Mouse (Mus musculus) monocyte, adult 2 months (primary cell): ENCODE measurements at regions not wholly inside any gene's neighbourhood (a gene's known extent, or its start where the extent isn't known, plus 50 kb on each side); places are given as distances from the start of the nearest gene placed in this dataset.

ENCODE experiments used
- DNase-seq, 2 experiments: peaks; one replicate each; pipeline ENCODE4 v3.0.0; 2022; ENCODE audit warnings: low spot score in 2 of 2, low read depth in 1 of 2

DNA sequence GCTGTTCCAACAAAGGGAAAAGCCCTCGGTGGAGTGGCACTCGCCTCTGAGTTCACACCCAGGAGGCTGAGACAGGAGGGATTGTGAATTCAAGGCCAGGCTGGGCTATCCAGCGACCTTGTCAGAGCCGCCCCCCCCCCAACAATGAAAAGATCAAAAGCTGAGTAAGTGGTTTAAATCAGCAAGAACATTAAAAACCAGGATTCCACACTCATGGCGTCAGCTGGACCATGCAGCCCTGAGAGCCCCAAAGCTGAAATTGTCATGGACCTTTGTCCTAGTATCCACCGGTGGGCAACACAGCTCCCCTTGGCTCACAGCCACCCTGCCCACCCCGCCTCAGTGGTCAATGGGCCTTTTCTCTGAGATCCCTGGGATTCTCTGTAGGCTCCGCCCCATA, 283.6 kb upstream of the Tbx3 start:
- no peak for DNase-seq

DNA sequence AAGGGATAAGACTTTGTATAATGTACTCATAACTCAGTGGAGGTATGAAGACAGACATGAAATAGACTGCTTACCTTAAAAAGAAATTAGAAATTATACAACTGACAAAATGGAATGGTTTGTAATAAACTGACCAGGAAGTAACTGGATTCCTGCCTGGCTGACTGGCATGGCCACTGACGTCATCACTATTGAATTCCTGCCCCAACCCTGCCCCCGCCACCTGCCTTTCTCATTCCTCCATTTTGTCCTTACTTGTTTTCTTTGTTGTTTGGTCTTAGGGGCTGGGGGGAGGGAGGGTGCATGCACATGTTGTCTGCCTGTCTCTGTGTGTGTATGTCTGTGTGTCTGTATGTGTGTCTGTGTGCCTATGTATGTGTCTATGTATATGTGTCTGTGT, 283.2 kb upstream of the Tbx3 start:
- DNase-seq = no peak

DNA sequence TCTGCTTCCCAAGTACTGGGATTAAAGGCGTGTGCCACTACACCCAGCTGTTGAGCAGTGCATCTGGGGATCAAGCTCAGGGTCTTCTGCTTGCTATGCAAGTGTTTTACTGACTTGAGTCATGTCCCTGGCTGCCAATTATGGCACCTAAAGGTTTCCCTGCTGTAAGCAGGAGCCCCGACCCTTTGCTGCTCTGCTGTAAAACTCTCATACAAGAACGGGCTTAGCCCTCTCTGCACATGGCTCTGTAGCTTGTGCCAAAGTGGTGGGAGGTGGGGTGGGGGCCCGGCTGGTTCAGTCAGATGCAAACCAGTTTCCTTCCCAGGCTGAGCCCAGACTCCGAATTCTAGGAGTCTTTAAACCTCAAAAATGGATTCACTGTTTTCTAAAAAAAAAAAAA, 281.6 kb upstream of the Tbx3 start:
- DNase-seq = no peak

DNA sequence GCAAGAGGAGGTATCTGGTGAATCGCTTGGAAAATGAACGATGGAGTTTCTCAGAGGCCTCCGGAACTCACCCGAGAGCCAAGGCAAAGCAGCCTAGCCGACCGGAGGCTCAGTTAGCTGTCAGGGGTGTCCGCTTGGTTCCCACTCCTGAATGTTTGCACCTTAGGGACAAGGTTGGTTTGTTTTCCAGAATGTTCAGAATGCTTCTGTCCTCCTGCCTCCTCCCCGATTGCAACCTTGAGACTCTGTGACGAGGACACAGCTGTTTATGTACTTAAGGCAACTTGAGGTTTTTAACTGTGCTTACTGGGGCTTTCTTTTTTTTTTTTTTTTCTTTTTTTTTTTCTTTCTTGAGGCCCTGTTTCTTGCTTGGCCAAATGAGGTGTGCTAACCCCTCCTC, 281.1 kb upstream of the Tbx3 start:
- DNase-seq = no peak

DNA sequence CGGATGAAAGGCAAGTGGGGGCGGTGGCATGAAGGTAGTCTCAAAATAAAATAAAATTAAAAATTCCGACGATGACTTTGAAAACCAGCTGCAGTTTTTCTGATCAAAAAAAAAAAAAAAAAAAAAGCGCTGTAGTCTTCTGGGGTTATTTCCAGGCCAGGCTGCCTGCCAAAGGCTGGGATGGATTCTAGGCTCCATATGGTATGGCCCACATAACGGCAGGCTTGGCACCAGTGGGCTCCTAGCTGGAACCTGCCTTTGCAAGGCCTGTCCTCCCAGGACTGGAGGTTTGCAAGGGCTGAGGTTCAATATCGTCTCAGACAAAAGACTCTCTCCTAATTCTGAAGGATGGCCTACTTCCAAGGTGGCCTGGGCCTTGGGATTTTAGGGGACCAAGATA, 280.6 kb upstream of the Tbx3 start:
- DNase-seq = no peak

DNA sequence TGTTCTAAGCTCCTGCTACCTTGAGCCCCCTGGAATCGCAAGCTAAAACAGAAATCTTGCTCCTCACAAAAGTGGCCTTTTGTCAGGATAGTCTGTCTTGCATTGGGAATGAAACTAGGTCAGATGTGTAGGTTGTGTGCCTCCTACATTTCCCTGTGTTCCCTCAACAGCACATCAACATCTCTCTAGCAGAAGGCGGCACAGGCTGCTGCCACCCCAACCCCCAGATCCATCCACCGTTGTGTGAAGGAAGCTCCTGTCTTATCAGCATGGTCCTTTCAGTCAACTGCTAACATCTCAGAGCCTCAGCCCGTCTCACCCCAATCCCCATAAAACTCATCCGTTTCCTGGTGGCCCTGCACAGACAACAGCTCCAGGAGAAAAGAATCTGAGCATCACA, 272.0 kb upstream of the Tbx3 start:
- DNase-seq = no peak

DNA sequence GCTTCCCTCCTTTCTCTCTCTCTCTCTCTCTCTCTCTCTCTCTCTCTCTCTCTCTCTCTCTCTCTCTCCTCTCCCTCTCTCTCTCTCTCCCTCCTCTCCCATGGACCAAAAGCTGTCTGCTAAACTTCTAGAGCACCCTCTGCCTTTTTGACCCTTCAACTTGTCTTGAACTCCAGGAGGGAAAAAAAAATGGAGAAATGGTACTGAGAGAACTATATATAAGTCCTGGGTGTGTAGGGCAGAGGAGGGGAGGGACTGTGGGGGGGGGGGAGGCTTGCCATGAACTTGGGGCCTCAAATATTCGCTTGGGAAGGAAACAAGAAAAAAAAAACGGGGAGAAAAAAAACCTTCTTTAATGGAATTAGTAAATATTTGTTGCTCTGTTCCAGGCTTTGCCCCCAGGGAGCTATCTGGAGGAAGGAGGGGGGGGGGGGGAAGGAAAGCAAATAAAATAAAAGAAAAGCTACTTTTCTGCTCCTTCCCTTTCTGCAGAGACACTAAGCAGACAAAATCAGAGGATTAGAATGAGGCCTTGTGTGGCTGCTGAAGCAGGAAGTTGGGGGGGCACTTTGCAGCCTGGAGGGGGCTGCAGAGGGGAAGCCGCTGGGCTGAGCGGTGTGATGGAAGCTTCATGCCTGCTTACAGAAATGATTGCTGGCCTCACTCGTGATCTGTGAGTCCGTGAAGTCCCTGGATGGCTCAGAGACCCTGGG, 270.1 kb upstream of the Tbx3 start:
- no peak for DNase-seq

DNA sequence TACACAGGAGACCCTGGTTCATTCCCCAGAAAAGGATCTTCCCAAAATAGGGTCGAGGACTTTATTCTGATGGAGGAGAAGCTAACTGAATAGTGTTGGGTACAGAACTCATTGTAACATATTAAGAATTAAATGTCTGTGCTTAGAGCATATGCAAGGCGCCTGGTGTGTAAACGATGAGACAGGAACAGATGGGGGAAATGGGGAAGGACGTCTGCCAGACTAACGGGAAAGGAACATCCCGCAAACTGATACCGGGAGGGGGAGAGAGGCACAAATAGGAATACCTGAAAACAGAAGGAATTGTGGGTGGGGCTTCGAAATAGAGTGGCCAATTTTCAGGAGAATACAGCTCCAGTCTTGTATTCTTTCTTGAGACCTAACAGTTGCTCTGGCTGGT, 268.6 kb upstream of the Tbx3 start:
- no peak for DNase-seq

DNA sequence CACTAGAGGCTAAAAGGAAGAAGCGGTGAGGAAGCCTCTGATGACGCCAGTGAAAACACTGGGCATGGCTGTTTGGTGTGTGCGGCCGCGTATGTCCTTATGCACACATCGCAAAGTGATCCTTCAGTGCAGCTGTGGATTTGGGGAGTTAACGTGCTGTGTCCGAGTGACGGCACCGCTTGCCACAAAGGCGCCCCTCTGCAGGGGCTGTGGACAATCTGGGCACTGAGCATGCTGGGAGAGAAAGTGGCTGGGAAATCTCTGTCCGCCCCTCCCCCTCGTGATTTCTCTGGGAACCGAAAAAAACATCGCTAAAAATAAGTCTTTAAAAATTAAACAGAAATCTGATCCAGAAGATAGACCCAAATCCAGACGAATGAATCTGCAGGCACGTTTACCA, 267.8 kb upstream of the Tbx3 start:
- no peak for DNase-seq

DNA sequence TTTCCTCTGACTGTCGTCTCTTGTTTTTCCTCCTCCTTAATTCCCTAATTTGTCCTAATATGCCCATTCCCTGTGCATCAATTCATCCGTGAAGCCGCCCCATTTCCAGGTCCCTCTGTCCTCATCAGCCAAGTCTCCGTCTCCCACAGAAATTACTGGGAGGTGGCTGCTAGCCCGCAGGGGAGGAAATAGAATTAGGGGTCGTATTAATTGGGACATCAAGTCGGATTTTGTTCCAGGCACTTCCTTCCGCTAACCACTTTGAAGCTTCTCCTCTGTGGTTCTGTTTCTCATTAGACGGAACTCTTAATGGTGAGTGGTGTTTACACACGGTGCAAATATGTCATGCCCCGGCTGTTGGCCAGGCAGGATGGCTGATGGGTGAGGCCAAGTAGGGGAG, 259.5 kb upstream of the Tbx3 start:
- DNase-seq = no peak

DNA sequence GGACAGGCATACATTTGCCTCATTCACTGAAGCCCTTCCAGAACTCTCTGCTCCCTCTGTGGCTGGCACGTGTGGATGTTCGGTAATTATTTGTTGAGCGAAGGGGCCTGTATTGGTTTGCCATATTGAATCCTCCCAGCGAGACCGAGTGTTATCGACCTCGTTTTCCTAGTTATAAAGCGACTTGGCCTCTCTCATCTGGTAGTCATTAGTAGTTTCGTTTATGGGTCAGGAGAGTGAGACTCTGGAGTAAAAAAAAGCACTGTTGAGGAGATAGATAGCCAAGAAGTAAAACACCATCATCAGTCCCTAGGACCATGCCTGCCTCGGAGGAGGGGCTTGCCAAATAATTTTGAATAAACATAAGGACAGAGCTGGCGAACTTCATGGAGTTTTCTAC, 254.6 kb upstream of the Tbx3 start:
- no peak for DNase-seq

DNA sequence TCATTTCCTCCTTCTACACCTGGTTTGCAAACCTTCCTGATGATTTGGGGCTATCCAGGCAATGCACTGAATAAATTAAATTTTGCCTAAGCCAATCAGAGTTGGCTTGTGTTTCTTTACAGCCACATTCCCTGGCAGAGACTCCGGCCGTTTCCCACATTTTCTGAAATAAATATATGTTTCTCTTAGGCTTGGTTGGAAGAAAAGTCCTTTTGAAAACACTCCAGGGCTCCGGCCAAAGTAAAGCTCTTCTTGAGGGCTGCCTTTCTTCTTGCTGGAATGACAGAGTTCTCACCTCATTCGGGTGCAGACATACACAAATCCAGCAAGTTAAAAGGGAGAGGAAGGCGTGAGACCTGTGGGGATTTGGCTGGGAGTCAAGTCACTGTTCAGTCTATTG, 252.0 kb upstream of the Tbx3 start:
- no peak for DNase-seq

DNA sequence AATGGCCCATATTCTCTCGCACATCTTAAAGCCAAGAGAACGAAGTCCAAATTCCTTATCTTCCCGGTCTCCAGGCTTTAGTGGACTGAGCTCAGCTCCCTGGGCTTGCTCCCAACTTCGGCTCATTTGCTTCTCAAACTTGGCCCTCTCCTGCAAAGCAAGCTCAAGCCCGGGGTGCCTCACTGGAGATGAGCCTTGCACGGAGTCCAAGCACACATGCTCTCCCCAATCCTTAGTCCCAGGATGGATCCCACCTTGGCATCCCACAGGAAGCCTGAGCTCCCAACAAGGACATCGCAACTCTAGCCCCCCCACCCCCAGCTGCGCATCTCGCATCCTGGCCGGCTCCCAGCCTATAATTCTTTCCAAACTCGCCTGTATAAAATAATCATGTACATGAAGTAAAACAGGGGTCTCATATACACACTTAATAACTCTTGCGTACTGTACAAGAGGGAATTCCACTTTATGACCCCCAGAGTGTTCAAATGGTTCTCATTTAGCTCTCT, 242.9 kb upstream of the Tbx3 start:
- DNase-seq = no peak

DNA sequence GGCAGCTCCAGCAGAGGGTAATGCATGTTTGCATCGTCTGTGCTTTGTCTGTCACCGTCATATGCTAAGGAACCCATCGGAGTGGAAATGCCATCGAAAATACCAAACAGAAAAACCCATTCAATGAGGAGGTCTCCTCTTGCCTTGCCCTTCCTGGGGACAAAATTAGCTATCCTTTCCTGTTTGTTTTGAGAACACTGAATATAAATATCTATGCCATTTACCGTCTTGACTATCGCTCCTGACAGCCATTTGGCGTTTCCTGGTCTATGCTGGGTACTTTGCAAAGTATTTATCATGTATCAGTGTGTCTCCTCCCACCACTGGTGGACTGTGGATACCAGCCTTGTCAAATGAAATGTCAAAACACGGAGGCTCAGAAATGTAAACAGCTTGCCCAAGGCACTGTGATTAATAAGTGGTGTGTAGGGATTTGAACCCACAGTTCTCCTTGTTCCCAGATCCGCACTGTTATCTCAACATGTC, 239.2 kb upstream of the Tbx3 start:
- no peak for DNase-seq

DNA sequence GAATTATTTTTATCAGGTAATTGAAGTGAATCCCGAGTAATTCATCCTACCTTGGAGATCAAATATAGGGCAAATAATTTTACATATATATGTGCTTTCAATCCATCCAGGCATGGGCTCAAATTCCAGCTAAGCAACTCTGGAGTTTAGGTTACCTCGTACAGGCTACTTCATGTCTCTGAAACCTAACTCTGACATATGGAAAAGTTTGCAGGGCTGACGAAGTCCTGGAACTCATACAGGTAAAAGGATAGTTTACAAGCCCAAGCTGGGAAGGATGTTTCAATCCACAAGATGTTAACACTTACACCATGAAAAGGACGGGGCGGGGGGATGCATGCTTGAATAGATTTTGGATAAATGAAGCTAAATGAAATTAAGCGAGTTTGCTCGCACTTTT, 235.9 kb upstream of the Tbx3 start:
- no peak for DNase-seq

DNA sequence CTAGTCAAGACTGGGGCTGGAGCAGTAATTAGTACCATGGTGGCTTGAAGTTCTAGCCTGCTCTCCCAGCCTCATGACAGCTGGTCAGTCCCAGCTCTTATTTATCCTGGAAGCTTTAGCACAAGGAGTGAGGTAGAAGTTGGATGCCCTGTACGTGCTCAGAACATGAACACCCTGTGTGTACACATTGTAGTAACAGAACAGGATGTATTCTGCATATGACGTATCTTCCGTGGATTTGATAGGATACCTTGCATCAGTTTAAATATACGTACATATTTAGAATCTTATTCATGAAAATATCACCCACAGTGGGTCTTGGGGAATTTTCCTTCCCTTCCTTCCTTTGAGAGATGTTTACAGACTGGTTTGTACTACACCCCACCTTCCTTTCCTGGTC, 222.0 kb upstream of the Tbx3 start:
- DNase-seq = no peak

DNA sequence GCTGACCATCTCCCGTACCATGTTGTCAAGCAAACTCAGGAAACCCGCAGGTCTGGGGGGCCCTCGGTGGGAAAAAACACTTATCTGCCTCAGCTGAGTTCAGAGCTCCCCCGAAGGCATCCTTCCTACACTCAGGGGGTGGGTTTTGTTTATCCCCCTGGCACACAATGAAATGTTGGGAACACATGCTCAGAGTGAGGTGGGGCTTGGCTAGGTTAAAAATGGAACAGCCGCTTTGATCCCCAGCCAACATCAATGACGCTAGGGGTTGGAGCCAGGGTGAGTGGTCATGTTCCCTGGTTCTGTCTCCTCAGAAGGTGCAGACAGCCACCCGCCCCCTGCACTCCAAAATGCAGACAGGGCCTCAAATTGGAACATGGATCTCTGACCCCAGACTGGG, 221.3 kb upstream of the Tbx3 start:
- DNase-seq = no peak

DNA sequence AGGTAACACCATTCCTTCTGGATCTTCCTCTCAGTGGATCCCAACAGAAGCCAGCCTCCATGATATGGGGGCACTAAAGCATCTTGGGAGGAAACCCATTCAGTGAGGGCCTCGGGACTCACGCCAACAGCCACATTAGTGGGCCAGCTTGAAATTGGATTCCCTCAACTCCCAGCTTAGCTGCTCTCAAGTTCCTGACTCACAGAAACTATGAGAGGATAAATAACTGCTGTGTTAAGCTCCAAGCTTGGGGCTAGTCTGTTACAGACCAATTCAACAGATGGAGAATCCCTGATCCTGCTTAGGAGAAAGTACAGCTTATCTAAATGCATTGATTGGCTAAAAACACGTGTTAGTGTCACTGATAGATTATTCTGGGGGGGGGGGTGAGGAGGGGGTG, 210.7 kb upstream of the Tbx3 start:
- no peak for DNase-seq

DNA sequence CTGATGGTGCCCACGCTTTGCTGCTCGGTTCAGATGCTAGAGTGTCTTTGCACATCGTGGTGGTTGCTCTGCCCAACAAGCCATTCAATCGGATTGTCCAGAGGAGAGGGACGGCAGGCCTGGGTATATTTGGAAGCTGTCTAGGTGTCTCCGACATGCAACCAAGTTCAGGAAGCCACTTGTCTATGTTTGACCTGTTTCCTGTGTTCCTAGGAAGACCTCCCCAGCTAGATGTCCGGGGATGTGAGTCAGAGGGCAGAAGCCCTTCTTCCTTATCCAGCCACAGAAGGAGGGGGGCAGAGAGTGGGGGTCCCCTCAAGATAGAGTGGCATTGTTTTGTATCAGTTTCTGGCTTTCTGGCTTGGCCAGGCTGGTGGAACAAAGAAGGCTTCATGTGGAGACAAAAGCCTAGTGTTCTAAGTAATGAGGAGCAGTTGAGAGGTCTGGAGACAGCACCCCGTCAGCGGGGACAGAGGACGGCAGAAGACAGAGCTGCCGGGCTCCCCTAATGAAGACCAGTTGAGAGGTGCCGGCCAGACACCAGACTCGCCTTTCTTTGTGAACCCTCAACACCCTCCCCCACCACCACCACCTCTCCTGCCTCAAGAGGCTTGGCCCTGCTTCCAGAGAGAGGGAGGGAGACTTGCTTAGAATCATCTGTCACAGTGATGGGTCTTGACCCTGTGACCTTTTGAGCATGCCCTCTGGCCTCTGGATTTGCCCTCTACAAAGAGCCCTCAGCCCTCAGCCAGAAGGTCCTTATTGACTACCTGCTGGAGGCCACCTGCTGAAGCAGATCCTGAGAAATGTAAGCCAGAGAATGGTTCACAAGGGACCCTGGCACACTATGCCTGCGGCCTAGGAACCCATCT, 207.6 kb upstream of the Tbx3 start:
- DNase-seq = no peak

DNA sequence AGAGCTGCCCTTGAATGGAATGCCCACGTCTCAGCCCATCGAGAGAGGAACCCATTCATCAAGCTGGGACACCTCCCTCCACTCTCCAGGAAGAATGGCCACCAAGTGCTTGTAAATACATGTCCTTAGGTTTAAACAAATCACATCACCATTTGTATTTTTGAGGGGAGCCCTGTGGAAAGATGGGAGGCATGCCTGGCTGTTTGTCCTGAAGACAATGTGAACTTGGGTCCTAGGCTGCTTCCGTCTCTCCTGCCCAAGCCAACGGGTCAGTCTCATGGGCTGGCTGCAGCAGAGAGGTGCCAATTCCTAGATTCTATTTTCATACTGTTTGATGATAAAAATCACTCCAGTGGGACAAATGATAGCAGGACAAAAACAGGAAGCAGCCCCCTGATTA, 205.9 kb upstream of the Tbx3 start:
- no peak for DNase-seq

DNA sequence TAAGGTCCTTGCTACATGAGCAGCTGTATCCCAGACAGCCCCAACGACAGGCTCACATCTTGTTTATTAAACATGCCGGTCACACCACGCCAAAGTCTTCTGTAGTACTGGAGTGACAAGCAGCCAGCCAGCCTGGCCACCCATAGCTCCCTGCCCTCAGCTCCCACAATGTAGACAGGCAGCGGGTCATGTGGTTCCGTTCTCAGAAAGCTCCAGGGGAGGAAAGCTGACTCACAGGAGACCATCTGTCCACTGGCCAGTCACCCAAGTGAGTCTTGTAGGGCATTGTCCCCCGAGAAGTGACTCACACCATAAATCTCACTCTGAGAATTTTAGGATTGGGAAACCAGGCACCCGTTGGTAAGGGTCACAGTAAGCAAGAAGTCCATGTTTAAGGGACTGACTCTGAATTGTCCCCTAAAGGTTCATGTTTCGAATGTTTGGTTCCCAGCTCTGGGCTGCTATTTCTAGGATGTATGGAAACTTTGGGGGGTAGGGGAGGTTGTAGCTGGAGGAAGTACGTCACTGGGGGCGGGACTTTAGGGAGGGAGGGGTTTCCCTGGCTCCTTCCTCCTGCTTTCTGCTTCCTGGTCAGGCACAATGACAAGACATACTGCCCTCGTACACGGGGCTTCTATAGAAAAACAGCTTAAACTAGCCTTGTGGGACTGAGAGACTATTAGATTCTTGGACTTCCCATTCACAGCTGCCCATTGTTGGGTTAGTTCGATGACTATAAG, 203.0 kb upstream of the Tbx3 start:
- DNase-seq = no peak

DNA sequence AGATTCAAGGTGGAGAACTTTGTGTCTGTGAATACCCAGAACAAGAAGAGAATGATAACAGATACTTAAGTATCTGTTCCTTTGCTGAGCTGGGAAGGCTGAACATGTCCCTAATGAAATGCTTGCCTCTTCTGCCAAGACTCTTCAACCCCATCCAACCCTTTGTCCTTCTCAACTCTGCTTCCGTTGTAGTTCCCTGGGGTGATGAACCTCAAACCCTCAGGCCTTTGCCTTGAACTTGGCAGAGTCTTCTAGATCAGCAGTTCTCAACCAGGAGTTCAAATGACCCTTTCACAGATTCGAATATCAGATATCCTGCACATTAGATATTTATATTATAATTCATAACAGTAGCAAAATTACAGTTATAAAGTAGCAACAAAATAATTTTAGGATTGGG, 192.5 kb upstream of the Tbx3 start:
- DNase-seq = no peak
